Mouse (Mus musculus) hindbrain, embryonic 16.5 days (tissue): Measurements from ENCODE around the gene Rragc. TPM values are rescaled to one million over a fixed set of nuclear protein-coding genes. Genes with fewer than 3 reads are reported as not detected.

Experiments
- ATAC-seq: fragments of 200-750 bp; cut with Nextera tagmentation; 2 replicates; pipeline ENCODE4 v1.8.0; 2017; ENCODE audit warnings: moderate TSS enrichment, moderate library complexity
- H3K27ac ChIP-seq: fragments of 300-500 bp; sonication (generic); 2 replicates; pipeline ENCODE4 v1.5.1; 2014; ENCODE audit warnings: low read depth, mild to moderate bottlenecking, control low read depth, low read length, moderate library complexity
- H3K27me3 ChIP-seq: fragments of 300-500 bp; sonication (generic); replicated peaks from 2 replicates; pipeline ENCODE4 v1.6.1; 2014; ENCODE audit warnings: low read length; ENCODE audit not compliant: control insufficient read depth, insufficient read depth
- H3K36me3 ChIP-seq: fragments of 300-500 bp; sonication (generic); 2 replicates; pipeline ENCODE4 v1.6.1; 2014; ENCODE audit warnings: mild to moderate bottlenecking, low read length, moderate library complexity, mixed read lengths; ENCODE audit not compliant: control insufficient read depth, insufficient read depth
- H3K4me1 ChIP-seq: fragments of 300-500 bp; sonication (generic); 2 replicates; pipeline ENCODE4 v1.6.1; 2014; ENCODE audit warnings: low read depth, low read length; ENCODE audit not compliant: control insufficient read depth, insufficient read depth
- H3K4me2 ChIP-seq: fragments of 300-500 bp; sonication (generic); 2 replicates; pipeline ENCODE4 v1.6.1; 2014; ENCODE audit warnings: mild to moderate bottlenecking, low read length, control low read depth, moderate library complexity
- H3K4me3 ChIP-seq: fragments of 300-500 bp; sonication (generic); 2 replicates; pipeline ENCODE4 v1.5.1; 2014; ENCODE audit warnings: mild to moderate bottlenecking, low read length, control low read depth, moderate library complexity
- H3K9ac ChIP-seq: fragments of 300-500 bp; sonication (generic); 2 replicates; pipeline ENCODE4 v1.6.1; 2014; ENCODE audit warnings: low read depth, mild to moderate bottlenecking, control low read depth, low read length, moderate library complexity
- H3K9me3 ChIP-seq: fragments of 300-500 bp; sonication (generic); 2 replicates; pipeline ENCODE4 v1.6.1; 2014; ENCODE audit warnings: mild to moderate bottlenecking, low read length, moderate library complexity; ENCODE audit not compliant: control insufficient read depth
- WGBS: fragments of 180-500 bp; shearing (Covaris S2); extraction: QIAGEN DNeasy Blood & Tissue Kit; methylation state at CpG from one replicate; pipeline ENCODE4 v1.1.7; 2014; 5-methylcytosine and 5-hydroxymethylcytosine counted together
- polyA plus RNA-seq: library from polyadenylated mRNA; unstranded; fragments of >200 nt; fragmentation: Nextera tagmentation; extraction: Ambion mirVana; gene quantifications from 2 replicates; pipeline ENCODE4 v1.2.1, GENCODE M21; 2015

Rragc gene
- polyA plus RNA-seq, 1 experiment from 2014 or later: 42.5 TPM

DNA sequence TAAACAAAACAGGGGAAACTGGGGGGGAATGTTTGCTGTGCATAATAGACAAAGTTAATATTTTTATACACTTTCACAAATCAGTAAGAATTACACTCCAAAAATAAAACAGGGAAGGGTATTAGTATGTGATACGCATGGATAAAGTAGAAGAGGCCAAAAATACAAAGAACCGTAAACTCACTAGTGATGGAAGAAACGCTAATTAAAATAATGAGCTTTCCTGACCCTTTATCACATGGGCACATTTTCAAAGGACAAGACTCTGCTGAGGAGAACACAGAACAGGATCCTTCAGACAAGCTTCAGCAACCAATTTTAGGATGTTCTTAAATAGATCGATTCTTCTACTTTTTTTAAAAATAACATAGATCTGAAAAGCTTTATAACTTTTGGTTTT, 29.5 kb downstream of the Rragc start:
- no peak overlapping the region for H3K4me3 ChIP-seq
- no peaks in the 10 kb centered on the region for H3K9me3 ChIP-seq
- no peaks in the 10 kb centered on the region for H3K4me1 ChIP-seq
- no peak for ATAC-seq
- H3K36me3 ChIP-seq: no peaks in the 10 kb centered on the region
- H3K4me2 ChIP-seq: no peak overlapping the region
- no peak overlapping the region for H3K9ac ChIP-seq
- WGBS: 79% methylated on average over 4 of the region's 4 CpGs
- peaks cover 5% of the 10 kb centered on the region; the same call in 1 of the 2 replicates for H3K27me3 ChIP-seq
- H3K27ac ChIP-seq: no peak overlapping the region

DNA sequence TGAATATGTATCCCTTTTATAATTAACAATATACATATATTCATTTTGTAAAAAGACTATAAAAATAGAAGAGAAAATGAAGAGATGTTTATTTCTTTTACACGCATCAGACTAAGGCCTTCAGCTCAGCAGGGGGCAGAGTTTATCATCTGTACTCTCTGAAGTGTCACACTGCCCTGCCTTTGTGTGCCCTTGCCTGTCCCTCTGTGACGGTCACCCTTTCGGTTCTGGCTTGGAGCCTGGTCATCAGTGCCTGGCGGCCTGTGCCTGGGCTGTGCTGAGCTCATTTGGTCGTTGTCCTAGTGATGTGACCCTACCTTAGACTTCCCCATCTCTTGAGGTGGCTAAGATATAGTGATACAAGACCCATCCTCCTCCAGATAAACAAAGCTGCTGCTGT, 29.9 kb downstream of the Rragc start:
- no peak for ATAC-seq
- H3K4me3 ChIP-seq: no peak overlapping the region
- no peak overlapping the region for H3K27ac ChIP-seq
- H3K4me1 ChIP-seq: no peaks in the 10 kb centered on the region
- H3K9ac ChIP-seq: no peak overlapping the region
- H3K36me3 ChIP-seq: no peaks in the 10 kb centered on the region
- no peak overlapping the region for H3K4me2 ChIP-seq
- WGBS: 45% methylated on average over 5 of the region's 5 CpGs
- H3K9me3 ChIP-seq: no peaks in the 10 kb centered on the region
- H3K27me3 ChIP-seq: peaks cover 5% of the 10 kb centered on the region; the same call in 1 of the 2 replicates

DNA sequence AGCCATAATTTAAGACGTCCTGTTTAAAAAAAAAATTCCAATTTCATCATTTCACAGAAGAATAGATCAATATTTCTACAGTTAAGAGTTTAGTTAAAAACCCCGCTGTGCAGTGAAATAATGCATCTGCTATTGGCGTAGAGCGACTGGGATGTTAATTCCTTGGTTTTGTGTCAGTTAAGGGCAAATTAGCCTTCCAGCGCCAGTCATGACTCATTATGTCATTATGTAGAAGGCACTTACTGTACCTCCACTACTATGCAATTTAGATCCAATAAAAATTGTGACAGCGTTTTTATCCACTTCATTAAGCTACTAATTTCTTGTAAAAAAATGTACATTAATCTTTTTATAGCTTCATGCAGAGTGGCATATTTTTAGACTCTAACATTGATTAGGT, 31.7 kb downstream of the Rragc start:
- no peak overlapping the region for H3K4me3 ChIP-seq
- peaks cover 5% of the 10 kb centered on the region; the same call in 1 of the 2 replicates for H3K27me3 ChIP-seq
- no peak overlapping the region for H3K4me2 ChIP-seq
- 71% methylated on average over 6 of the region's 6 CpGs for WGBS
- H3K4me1 ChIP-seq: no peaks in the 10 kb centered on the region
- H3K9me3 ChIP-seq: no peaks in the 10 kb centered on the region
- H3K27ac ChIP-seq: no peak overlapping the region
- no peaks in the 10 kb centered on the region for H3K36me3 ChIP-seq
- no peak overlapping the region for H3K9ac ChIP-seq
- no peak for ATAC-seq

DNA sequence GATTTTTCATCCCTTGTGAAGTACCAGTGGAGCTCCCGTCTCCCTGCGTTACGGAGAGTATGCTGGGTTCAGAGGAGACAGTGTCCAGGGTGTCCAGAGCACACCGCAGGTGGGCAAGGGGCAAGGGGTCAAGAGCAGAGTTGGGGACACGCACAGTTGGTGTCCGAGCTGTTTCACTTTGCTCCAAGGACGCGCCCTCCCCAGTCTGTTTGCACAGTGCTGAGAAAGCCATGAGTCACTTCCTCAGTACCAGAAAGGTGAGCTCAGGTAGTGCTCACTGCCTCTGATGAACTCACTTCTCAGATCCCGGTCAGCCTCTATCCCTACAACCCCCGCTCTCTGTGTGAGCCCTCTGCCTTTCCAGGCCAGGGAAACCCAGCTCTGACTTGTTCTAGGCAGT, 32.4 kb downstream of the Rragc start:
- no peak overlapping the region for H3K27ac ChIP-seq
- no peaks in the 10 kb centered on the region for H3K4me1 ChIP-seq
- H3K27me3 ChIP-seq: peaks cover 5% of the 10 kb centered on the region; the same call in 1 of the 2 replicates
- H3K9ac ChIP-seq: no peak overlapping the region
- no peak for ATAC-seq
- no peaks in the 10 kb centered on the region for H3K36me3 ChIP-seq
- H3K9me3 ChIP-seq: no peaks in the 10 kb centered on the region
- no peak overlapping the region for H3K4me3 ChIP-seq
- 77% methylated on average over 10 of the region's 10 CpGs for WGBS
- no peak overlapping the region for H3K4me2 ChIP-seq

DNA sequence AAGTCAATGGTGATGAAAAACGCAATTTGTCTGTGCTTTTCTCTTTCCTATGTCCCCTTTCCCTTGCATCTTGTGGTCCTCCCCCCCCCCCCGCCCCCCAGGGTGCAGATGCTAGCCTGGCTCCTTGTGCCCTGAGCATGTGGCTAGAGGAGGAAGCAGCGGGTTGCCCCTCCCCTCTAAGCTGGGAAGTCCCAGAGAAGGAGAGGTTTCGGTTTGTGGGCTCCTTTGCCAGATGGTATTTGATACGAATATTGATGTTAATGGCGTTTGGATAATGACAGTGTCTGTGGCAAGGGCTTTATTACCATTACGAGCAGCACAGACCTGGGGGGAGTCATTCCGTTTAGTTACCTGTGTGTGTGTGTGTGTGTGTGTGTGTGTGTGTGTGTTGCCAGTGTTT, 34.8 kb downstream of the Rragc start:
- Histone ChIP-seq H3K27me3 (peaks cover 3% of the 10 kb centered on the region; the same call in 1 of the 2 replicates), H3K27ac (no peak overlapping the region), H3K4me1 (no peaks in the 10 kb centered on the region), H3K9ac (no peak overlapping the region), H3K4me3 (no peak overlapping the region), H3K36me3 (no peaks in the 10 kb centered on the region), H3K9me3 (no peaks in the 10 kb centered on the region), H3K4me2 (no peak overlapping the region)
- no peak for ATAC-seq
- 42% methylated on average over 7 of the region's 8 CpGs for WGBS

DNA sequence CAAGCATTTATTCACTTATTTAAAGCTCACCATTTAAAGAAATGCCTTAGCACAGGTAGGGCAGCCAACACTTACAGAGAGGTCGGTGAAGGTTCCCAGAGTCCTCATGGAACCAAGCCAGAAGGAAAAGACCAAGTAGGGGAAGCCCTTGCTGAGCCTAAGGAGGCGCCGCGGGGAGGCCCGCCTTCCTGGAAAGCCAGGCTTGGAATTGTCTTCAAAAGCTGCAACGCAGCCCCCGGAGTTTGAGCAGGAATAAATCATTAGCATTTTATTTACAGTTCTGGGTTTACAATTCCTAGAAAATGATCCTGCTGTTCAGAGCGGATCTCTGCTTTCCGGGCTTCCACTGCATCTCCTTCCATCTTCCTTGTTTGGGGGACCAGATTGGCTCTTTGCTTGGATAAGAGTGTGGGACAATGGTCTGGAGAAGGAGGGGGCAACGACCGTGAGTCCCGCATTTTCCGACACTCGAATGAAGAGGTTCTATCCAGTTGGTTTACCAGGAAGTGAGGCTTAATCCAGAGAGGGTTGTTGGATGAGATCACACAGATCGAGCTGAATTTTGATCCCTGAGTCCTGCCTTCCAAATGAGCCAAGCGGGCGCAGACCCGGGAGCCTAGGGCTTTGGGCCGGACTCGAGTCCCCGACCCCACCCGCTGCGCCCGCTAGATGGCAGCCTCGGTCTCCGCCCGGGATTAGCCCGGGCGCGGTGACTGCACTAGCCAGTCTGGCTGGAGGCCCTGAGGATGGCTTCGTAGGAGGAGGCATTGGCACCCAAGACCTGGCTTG, 39.7 kb downstream of the Rragc start:
- Histone ChIP-seq H3K4me3 (peak overlapping the region; percentile 4; the same call in 1 of the 2 replicates), H3K4me1 (no peaks in the 10 kb centered on the region), H3K4me2 (peak overlapping the region; percentile 35), H3K27ac (no peak overlapping the region), H3K36me3 (no peaks in the 10 kb centered on the region), H3K9ac (no peak overlapping the region; the same call in 1 of the 2 replicates), H3K9me3 (no peaks in the 10 kb centered on the region), H3K27me3 (peaks cover 2% of the 10 kb centered on the region; the same call in 1 of the 2 replicates)
- peak; percentile 89 for ATAC-seq
- WGBS: 6% methylated on average over 31 of the region's 31 CpGs

DNA sequence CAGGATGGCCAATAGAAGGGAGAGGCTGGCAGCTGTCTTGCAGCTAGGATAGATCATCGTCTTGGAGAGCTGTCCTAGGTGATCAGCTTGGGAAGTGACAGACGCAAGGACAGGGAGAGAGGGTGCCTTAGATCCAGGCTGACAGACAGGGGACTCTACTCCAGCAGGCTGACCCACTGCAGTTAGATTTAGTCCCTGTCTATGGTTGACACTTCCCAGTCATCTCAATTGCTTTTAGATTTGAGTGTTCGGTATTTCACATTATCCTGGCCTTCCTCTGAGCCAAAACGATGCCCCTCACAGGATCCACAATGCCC, 40.2 kb downstream of the Rragc start:
- no peaks in the 10 kb centered on the region for H3K9me3 ChIP-seq
- H3K27ac ChIP-seq: no peak overlapping the region
- ATAC-seq: peak; percentile 48; the same call in 1 of the 2 replicates
- WGBS: 56% methylated on average over 4 of the region's 4 CpGs
- peak overlapping the region; percentile 35; the same call in 1 of the 2 replicates for H3K4me2 ChIP-seq
- no peak overlapping the region for H3K9ac ChIP-seq
- no peaks in the 10 kb centered on the region for H3K4me1 ChIP-seq
- peaks cover 2% of the 10 kb centered on the region; the same call in 1 of the 2 replicates for H3K27me3 ChIP-seq
- H3K36me3 ChIP-seq: no peaks in the 10 kb centered on the region
- no peak overlapping the region for H3K4me3 ChIP-seq

DNA sequence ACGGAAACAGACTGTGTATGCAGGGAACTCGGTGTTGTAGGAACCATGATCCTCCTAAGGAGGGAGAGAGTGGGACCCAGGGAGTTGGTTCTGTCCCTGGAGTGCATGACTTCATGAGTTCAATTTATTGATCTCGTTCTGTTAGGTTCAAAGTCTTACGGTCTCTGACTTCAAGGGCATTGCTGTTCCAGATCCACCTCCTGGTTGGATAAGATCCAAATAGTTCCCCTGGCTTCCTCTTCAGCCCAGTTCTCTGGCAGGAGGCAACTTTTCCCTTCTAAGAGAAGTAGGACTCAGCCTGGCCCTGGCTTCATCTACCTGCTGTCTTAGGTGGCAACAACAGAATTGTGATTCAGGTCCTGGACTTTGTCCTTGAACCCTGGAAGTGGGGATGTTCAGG, 40.6 kb downstream of the Rragc start:
- H3K4me2 ChIP-seq: no peak overlapping the region
- no peak overlapping the region for H3K9ac ChIP-seq
- H3K9me3 ChIP-seq: no peaks in the 10 kb centered on the region
- H3K27ac ChIP-seq: no peak overlapping the region
- H3K4me1 ChIP-seq: no peaks in the 10 kb centered on the region
- WGBS: 71% methylated on average over 4 of the region's 4 CpGs
- no peak for ATAC-seq
- H3K27me3 ChIP-seq: peaks cover 2% of the 10 kb centered on the region; the same call in 1 of the 2 replicates
- H3K4me3 ChIP-seq: no peak overlapping the region
- H3K36me3 ChIP-seq: no peaks in the 10 kb centered on the region

DNA sequence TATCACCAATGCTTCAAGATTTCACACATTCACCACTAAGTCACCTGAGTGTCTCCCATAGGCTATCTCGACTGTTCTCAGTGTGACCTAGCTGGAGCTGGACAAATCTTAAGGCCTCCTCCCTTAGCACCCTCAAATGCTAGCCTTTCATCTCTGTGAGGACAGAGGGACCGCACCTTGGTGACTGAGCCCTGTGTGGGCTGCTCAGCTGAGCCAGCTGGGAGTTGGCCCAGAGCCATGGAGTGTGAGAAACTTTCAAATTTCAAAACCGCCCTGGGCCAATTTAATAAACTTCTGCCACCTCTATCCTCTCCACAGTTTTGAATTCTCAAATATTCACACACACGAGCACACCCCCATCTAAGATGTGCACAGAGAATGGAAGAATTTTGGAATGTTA, 43.7 kb downstream of the Rragc start:
- no peak for ATAC-seq
- H3K9me3 ChIP-seq: no peaks in the 10 kb centered on the region
- H3K4me2 ChIP-seq: no peak overlapping the region
- WGBS: 62% methylated on average over 4 of the region's 4 CpGs
- H3K27me3 ChIP-seq: peaks cover 2% of the 10 kb centered on the region; the same call in 1 of the 2 replicates
- no peak overlapping the region for H3K4me3 ChIP-seq
- no peaks in the 10 kb centered on the region for H3K4me1 ChIP-seq
- H3K9ac ChIP-seq: no peak overlapping the region
- H3K27ac ChIP-seq: no peak overlapping the region
- H3K36me3 ChIP-seq: no peaks in the 10 kb centered on the region
